Mouse (Mus musculus): ENCODE measurements around the gene Gca. TPM values are rescaled to one million over a fixed set of nuclear protein-coding genes. Genes with fewer than 3 reads are reported as not detected.
"Not testable (repeated sequence)": the region's sequence is repeated elsewhere in the genome, so short reads cannot be mapped to it uniquely, and the experiment has no call there.

Gca gene
- polyA plus RNA-seq, 1 experiment from 2014 or later = 9.0 TPM

GRCm38 (mm10) chr2:62681667-62682066 lies 17.6 kb downstream of the Gca start:
- Histone ChIP-seq H3K4me3 (no peak overlapping the region), H3K4me1 (peaks cover 4% of the 10 kb centered on the region; the same call in 1 of the 2 replicates), H3K36me3 (no peaks in the 10 kb centered on the region), H3K9me3 (no peaks in the 10 kb centered on the region), H3K27ac (no peak overlapping the region), H3K27me3 (ENCODE audit: insufficient read depth, poor library complexity, severe bottlenecking) (no peaks in the 10 kb centered on the region)
- 68% methylated on average over 8 of the region's 8 CpGs for WGBS
- DNase-seq (ENCODE audit: low spot score) = no peak

GRCm38 (mm10) chr2:62684989-62685595 lies 21.0 kb downstream of the Gca start:
- Histone ChIP-seq H3K4me3 (no peak overlapping the region), H3K36me3 (no peaks in the 10 kb centered on the region), H3K4me1 (peaks cover 4% of the 10 kb centered on the region; the same call in 1 of the 2 replicates), H3K27ac (no peak overlapping the region), H3K9me3 (no peaks in the 10 kb centered on the region), H3K27me3 (ENCODE audit: insufficient read depth, poor library complexity, severe bottlenecking) (no peaks in the 10 kb centered on the region)
- 60% methylated on average over 3 of the region's 3 CpGs for WGBS
- DNase-seq (ENCODE audit: low spot score) = no peak

GRCm38 (mm10) chr2:62685934-62686333 lies 21.8 kb downstream of the Gca start:
- H3K27me3 ChIP-seq (ENCODE audit: insufficient read depth, poor library complexity, severe bottlenecking) = no peaks in the 10 kb centered on the region
- no peak overlapping the region for H3K27ac ChIP-seq
- no peaks in the 10 kb centered on the region for H3K36me3 ChIP-seq
- 86% methylated on average over 6 of the region's 6 CpGs for WGBS
- peaks cover 4% of the 10 kb centered on the region; the same call in 1 of the 2 replicates for H3K4me1 ChIP-seq
- no peaks in the 10 kb centered on the region for H3K9me3 ChIP-seq
- no peak overlapping the region for H3K4me3 ChIP-seq
- no peak for DNase-seq (ENCODE audit: low spot score)

GRCm38 (mm10) chr2:62706313-62706712 lies 42.2 kb downstream of the Gca start:
- 88% methylated on average over 3 of the region's 3 CpGs for WGBS
- no peak for DNase-seq (ENCODE audit: low spot score)
- no peaks in the 10 kb centered on the region for H3K27me3 ChIP-seq (ENCODE audit: insufficient read depth, poor library complexity, severe bottlenecking)
- H3K36me3 ChIP-seq = no peaks in the 10 kb centered on the region
- no peaks in the 10 kb centered on the region for H3K9me3 ChIP-seq
- H3K27ac ChIP-seq = no peak overlapping the region
- H3K4me1 ChIP-seq = no peaks in the 10 kb centered on the region
- H3K4me3 ChIP-seq = no peak overlapping the region

- H3K27ac ChIP-seq = no peak overlapping the region
- no peak overlapping the region for H3K4me3 ChIP-seq
- no peaks in the 10 kb centered on the region for H3K27me3 ChIP-seq (ENCODE audit: insufficient read depth, poor library complexity, severe bottlenecking)
- H3K9me3 ChIP-seq = no peaks in the 10 kb centered on the region
- no peaks in the 10 kb centered on the region for H3K36me3 ChIP-seq
- DNase-seq (ENCODE audit: low spot score) = no peak
- WGBS = 76% methylated on average over 1 of the region's 1 CpGs
- H3K4me1 ChIP-seq = no peaks in the 10 kb centered on the region
Observed at GRCm38 (mm10) chr2:62709633-62710032, 45.5 kb downstream of the Gca start.

- H3K27me3 ChIP-seq (ENCODE audit: insufficient read depth, poor library complexity, severe bottlenecking); H3K9me3 ChIP-seq; DNase-seq (ENCODE audit: low spot score); H3K4me1 ChIP-seq; H3K36me3 ChIP-seq; H3K27ac ChIP-seq; H3K4me3 ChIP-seq: not testable (repeated sequence)
- WGBS = 86% methylated on average over 4 of the region's 4 CpGs
Observed at GRCm38 (mm10) chr2:62714362-62714761, 50.3 kb downstream of the Gca start.

- WGBS = 80% methylated on average over 4 of the region's 4 CpGs
- H3K27ac ChIP-seq = no peak overlapping the region
- no peaks in the 10 kb centered on the region for H3K27me3 ChIP-seq (ENCODE audit: insufficient read depth, poor library complexity, severe bottlenecking)
- no peak for DNase-seq (ENCODE audit: low spot score)
- H3K4me3 ChIP-seq = no peak overlapping the region
- no peaks in the 10 kb centered on the region for H3K36me3 ChIP-seq
- no peaks in the 10 kb centered on the region for H3K9me3 ChIP-seq
- H3K4me1 ChIP-seq = no peaks in the 10 kb centered on the region
Observed at GRCm38 (mm10) chr2:62715260-62715659, 51.2 kb downstream of the Gca start.

GRCm38 (mm10) chr2:62717270-62717669 lies 53.2 kb downstream of the Gca start:
- no peak overlapping the region for H3K27ac ChIP-seq
- DNase-seq (ENCODE audit: low spot score) = no peak
- no peaks in the 10 kb centered on the region for H3K4me1 ChIP-seq
- no peak overlapping the region for H3K4me3 ChIP-seq
- WGBS = 78% methylated on average over 6 of the region's 6 CpGs
- no peaks in the 10 kb centered on the region for H3K27me3 ChIP-seq (ENCODE audit: insufficient read depth, poor library complexity, severe bottlenecking)
- H3K9me3 ChIP-seq = no peaks in the 10 kb centered on the region
- H3K36me3 ChIP-seq = no peaks in the 10 kb centered on the region

- H3K36me3 ChIP-seq = no peaks in the 10 kb centered on the region
- H3K9me3 ChIP-seq = no peaks in the 10 kb centered on the region
- DNase-seq (ENCODE audit: low spot score) = no peak
- no peaks in the 10 kb centered on the region for H3K4me1 ChIP-seq
- no peak overlapping the region for H3K27ac ChIP-seq
- 14% methylated on average over 1 of the region's 1 CpGs for WGBS
- no peak overlapping the region for H3K4me3 ChIP-seq
- no peaks in the 10 kb centered on the region for H3K27me3 ChIP-seq (ENCODE audit: insufficient read depth, poor library complexity, severe bottlenecking)
Observed at GRCm38 (mm10) chr2:62718411-62718810, 54.3 kb downstream of the Gca start.

- no peak overlapping the region for H3K4me3 ChIP-seq
- no peaks in the 10 kb centered on the region for H3K36me3 ChIP-seq
- 63% methylated on average over 1 of the region's 1 CpGs for WGBS
- H3K27ac ChIP-seq = no peak overlapping the region
- no peaks in the 10 kb centered on the region for H3K27me3 ChIP-seq (ENCODE audit: insufficient read depth, poor library complexity, severe bottlenecking)
- no peak for DNase-seq (ENCODE audit: low spot score)
- no peaks in the 10 kb centered on the region for H3K9me3 ChIP-seq
- H3K4me1 ChIP-seq = no peaks in the 10 kb centered on the region
Observed at GRCm38 (mm10) chr2:62725946-62726345, 61.9 kb downstream of the Gca start.

GRCm38 (mm10) chr2:62727732-62728131 lies 63.6 kb downstream of the Gca start:
- H3K27ac ChIP-seq = no peak overlapping the region
- H3K27me3 ChIP-seq (ENCODE audit: insufficient read depth, poor library complexity, severe bottlenecking) = no peaks in the 10 kb centered on the region
- WGBS = 93% methylated on average over 2 of the region's 2 CpGs
- no peaks in the 10 kb centered on the region for H3K9me3 ChIP-seq
- no peaks in the 10 kb centered on the region for H3K4me1 ChIP-seq
- H3K36me3 ChIP-seq = no peaks in the 10 kb centered on the region
- DNase-seq (ENCODE audit: low spot score) = no peak
- H3K4me3 ChIP-seq = no peak overlapping the region

GRCm38 (mm10) chr2:62730671-62731070 lies 66.6 kb downstream of the Gca start:
- Histone ChIP-seq H3K4me3 (no peak overlapping the region), H3K9me3 (no peaks in the 10 kb centered on the region), H3K27ac (no peak overlapping the region), H3K27me3 (ENCODE audit: insufficient read depth, poor library complexity, severe bottlenecking) (no peaks in the 10 kb centered on the region), H3K36me3 (no peaks in the 10 kb centered on the region), H3K4me1 (no peaks in the 10 kb centered on the region)
- WGBS = 60% methylated on average over 1 of the region's 1 CpGs
- no peak for DNase-seq (ENCODE audit: low spot score)

GRCm38 (mm10) chr2:62743098-62743497 lies 79.0 kb downstream of the Gca start:
- 75% methylated on average over 2 of the region's 2 CpGs for WGBS
- no peak for DNase-seq (ENCODE audit: low spot score)
- Histone ChIP-seq H3K27me3 (ENCODE audit: insufficient read depth, poor library complexity, severe bottlenecking) (no peaks in the 10 kb centered on the region), H3K4me1 (no peaks in the 10 kb centered on the region), H3K4me3 (no peak overlapping the region), H3K9me3 (no peaks in the 10 kb centered on the region), H3K36me3 (no peaks in the 10 kb centered on the region), H3K27ac (no peak overlapping the region)
